18 mouse cellular contexts compared by ENCODE assay signal in genomic region chr6:120957331-120957730, GRCm38 (mm10). TPM values are rescaled to one million over a fixed set of nuclear protein-coding genes. Genes with fewer than 3 reads are reported as not detected.
DNase-seq lines count a peak whose midpoint lies in the region; ATAC-seq lines count a peak whose summit lies in the region.
"Had no signal": no experiment of that assay in that cellular context is flagged by ENCODE, and none has a peak within 500 bp of the region (broad histone marks: within the 10 kb centered on the region; RNA-seq: fewer than 3 reads in every experiment).

No protein-coding gene starts in this region.

- ATAC-seq in lung, embryonic 16.5 days (ENCODE audit: low read depth): peak; percentile 31; the same call in 1 of the 2 replicates
- ATAC-seq: activated CD4-positive, CD25-positive, alpha-beta regulatory T cell, adult 4 months; hindbrain, embryonic 16.5 days had no signal

- no peak overlapping the region for H3K4me2 ChIP-seq in lung, embryonic 16.5 days (ENCODE audit: low read depth, low read length)
- H3K4me2 ChIP-seq: limb, embryonic 13.5 days; neural tube, embryonic 15.5 days had no signal

- no peak overlapping the region for H3K9ac ChIP-seq in lung, embryonic 16.5 days (ENCODE audit: low read length)
- H3K9ac ChIP-seq: limb, embryonic 13.5 days; neural tube, embryonic 15.5 days had no signal

- no peaks in the 10 kb centered on the region for H3K27me3 ChIP-seq in lung, embryonic 16.5 days (ENCODE audit: control insufficient read depth, insufficient read depth, low read depth, low read length)
- H3K27me3 ChIP-seq in embryonic facial prominence, embryonic 10.5 days (replicated peaks; ENCODE audit: low read depth, poor library complexity, severe bottlenecking): no peaks in the 10 kb centered on the region
- H3K27me3 ChIP-seq: limb, embryonic 13.5 days; neural tube, embryonic 15.5 days had no signal

- DNase-seq in lung, postnatal 36 days: no peak
- DNase-seq in embryonic facial prominence, embryonic 10.5 days (ENCODE audit: low spot score): no peak
- peak; percentile 68 to 81 for DNase-seq in thymus, postnatal 36 days
- DNase-seq in right cerebral cortex, adult 2 months (ENCODE audit: low spot score in 2 of 2): no peak
- DNase-seq in cerebellum, postnatal 14 days: no peak
- no peak for DNase-seq in adrenal gland, adult 18-20 months (ENCODE audit: low spot score in 2 of 2)
- DNase-seq: cerebellum, adult 9-10 months; gastrocnemius, postnatal 36 days; heart, postnatal 10 days; kidney, adult 8-10 months; lung, postnatal 4 days had no signal

- H3K27ac ChIP-seq in lung, embryonic 16.5 days (ENCODE audit: low read length): no peak overlapping the region
- H3K27ac ChIP-seq in embryonic facial prominence, embryonic 10.5 days (replicated peaks): 0 out of 2 replicates have a peak overlapping the region, but pooled peaks have one; percentile 8
- H3K27ac ChIP-seq in macrophage: peak overlapping the region; percentile 98
- H3K27ac ChIP-seq: left cerebral cortex, adult 2 months; limb, embryonic 13.5 days; neural tube, embryonic 15.5 days had no signal

- no peaks in the 10 kb centered on the region for H3K79me2 ChIP-seq in macrophage (ENCODE audit: inconsistent target)

- H3K36me3 ChIP-seq in lung, embryonic 16.5 days (ENCODE audit: control insufficient read depth, insufficient read depth, low read length): peaks cover 15% of the 10 kb centered on the region
- H3K36me3 ChIP-seq in embryonic facial prominence, embryonic 10.5 days (replicated peaks): peaks cover 67% of the 10 kb centered on the region
- H3K36me3 ChIP-seq in macrophage (ENCODE audit: inconsistent target): no peaks in the 10 kb centered on the region

- H3K9me3 ChIP-seq in lung, embryonic 16.5 days (ENCODE audit: control insufficient read depth, low read length): no peaks in the 10 kb centered on the region
- no peaks in the 10 kb centered on the region for H3K9me3 ChIP-seq in embryonic facial prominence, embryonic 10.5 days
- H3K9me3 ChIP-seq: limb, embryonic 13.5 days; neural tube, embryonic 15.5 days had no signal

- H3K4me3 ChIP-seq in lung, embryonic 16.5 days (ENCODE audit: low read length): no peak overlapping the region
- H3K4me3 ChIP-seq in embryonic facial prominence, embryonic 10.5 days: no peak overlapping the region
- H3K4me3 ChIP-seq in macrophage (ENCODE audit: inconsistent target): no peak overlapping the region
- H3K4me3 ChIP-seq: left cerebral cortex, adult 2 months; limb, embryonic 13.5 days; neural tube, embryonic 15.5 days had no signal

- H3K4me1 ChIP-seq in lung, embryonic 16.5 days (replicated peaks; ENCODE audit: control insufficient read depth, insufficient read depth, low read length): no peaks in the 10 kb centered on the region
- H3K4me1 ChIP-seq in embryonic facial prominence, embryonic 10.5 days: no peaks in the 10 kb centered on the region
- H3K4me1 ChIP-seq: limb, embryonic 13.5 days; neural tube, embryonic 15.5 days had no signal

- WGBS in lung, embryonic 16.5 days: 67% methylated on average over 4 of the region's 4 CpGs
- 87% methylated on average over 4 of the region's 4 CpGs for WGBS in embryonic facial prominence, embryonic 10.5 days
- 33% methylated on average over 4 of the region's 4 CpGs for WGBS in macrophage (ENCODE audit: missing documents)

RNA-seq across cellular contexts. Expression of gene Bid, which starts 40.7 kb away (rescaled TPM):
- polyA plus RNA-seq in lung, embryonic 16.5 days (2015; fragmentation: Nextera tagmentation; extraction: Ambion mirVana): 15.2 and 17.5 TPM in 2 replicates
- 16.8 and 19.4 TPM in 2 replicates for polyA plus RNA-seq in embryonic facial prominence, embryonic 10.5 days (2016; fragmentation: Nextera tagmentation; extraction: Ambion mirVana)
- total RNA-seq in macrophage (2018; cell fraction: chromatin; rRNA removed): 10 to 100 TPM; 21.4 to 95.1 (median 52.9) TPM
- 10 to 100 TPM; 25.4 to 71.0 (median 45.4) TPM for total RNA-seq in macrophage (2018; cell fraction: cytosol; rRNA removed)
- total RNA-seq in macrophage (2018; cell fraction: nucleus; rRNA removed): 10 to 100 TPM; 23.3 to 93.1 (median 48.3) TPM
- 28.7 to 54.6 TPM (median 46.3 TPM) in 3 replicates for polyA plus RNA-seq in macrophage (2018)
- 1 to 10 TPM; 4.5 to 4.8 TPM for total RNA-seq in adrenal gland, adult 18-20 months (2021)

Comparison
In these comparisons a context has a peak if more than half of its experiments do, and no peak if none do; other contexts are left out.
1. DNase-seq: peak in thymus, postnatal 36 days (2 of 2); none in lung, postnatal 36 days (single experiment), embryonic facial prominence, embryonic 10.5 days (single experiment), right cerebral cortex, adult 2 months (0 of 2), cerebellum, postnatal 14 days (0 of 2) and adrenal gland, adult 18-20 months (0 of 2).